Mouse (Mus musculus) neural tube, embryonic 14.5 days (tissue): ENCODE data around the gene N4bp2l2. TPM values are rescaled to one million over a fixed set of nuclear protein-coding genes. Genes with fewer than 3 reads are reported as not detected.

Experiments used
- ATAC-seq: fragments of 200-750 bp; cut with Nextera tagmentation; 2 replicates; pipeline ENCODE4 v1.8.0; 2017; ENCODE audit warnings: low read depth, mild to moderate bottlenecking, moderate TSS enrichment, moderate library complexity
- H3K27ac ChIP-seq: fragments of 300-500 bp; sonication (generic); 2 replicates; pipeline ENCODE4 v1.5.1; 2014; ENCODE audit warnings: low read depth, mild to moderate bottlenecking, control low read depth, low read length, moderate library complexity, mixed read lengths
- H3K27me3 ChIP-seq: fragments of 300-500 bp; sonication (generic); 2 replicates; pipeline ENCODE4 v1.6.1; 2014; ENCODE audit warnings: low read length; ENCODE audit not compliant: control insufficient read depth, insufficient read depth
- H3K36me3 ChIP-seq: fragments of 300-500 bp; sonication (generic); 2 replicates; pipeline ENCODE4 v1.6.1; 2014; ENCODE audit warnings: low read length, mixed read lengths; ENCODE audit not compliant: control insufficient read depth, insufficient read depth
- H3K4me1 ChIP-seq: fragments of 300-500 bp; sonication (generic); 2 replicates; pipeline ENCODE4 v1.6.1; 2014; ENCODE audit warnings: low read length; ENCODE audit not compliant: control insufficient read depth, insufficient read depth
- H3K4me2 ChIP-seq: fragments of 300-500 bp; sonication (generic); 2 replicates; pipeline ENCODE4 v1.6.1; 2014; ENCODE audit warnings: mild to moderate bottlenecking, low read depth, low read length, control low read depth
- H3K4me3 ChIP-seq: fragments of 300-500 bp; sonication (generic); 2 replicates; pipeline ENCODE4 v1.5.1; 2014; ENCODE audit warnings: low read depth, low read length, control low read depth, mixed read lengths
- H3K9ac ChIP-seq: fragments of 300-500 bp; sonication (generic); replicated peaks from 2 replicates; pipeline ENCODE4 v1.6.1; 2014; ENCODE audit warnings: low read depth, mild to moderate bottlenecking, control low read depth, low read length, mixed read lengths
- H3K9me3 ChIP-seq: fragments of 300-500 bp; sonication (generic); 2 replicates; pipeline ENCODE4 v1.6.1; 2016; ENCODE audit warnings: low read length; ENCODE audit not compliant: control insufficient read depth
- WGBS: fragments of 180-500 bp; shearing (Covaris S2); extraction: QIAGEN DNeasy Blood & Tissue Kit; methylation state at CpG from one replicate; pipeline ENCODE4 v1.1.7; 2014; 5-methylcytosine and 5-hydroxymethylcytosine counted together
- polyA plus RNA-seq: library from polyadenylated mRNA; unstranded; fragments of >200 nt; fragmentation: Nextera tagmentation; extraction: Ambion mirVana; gene quantifications from 2 replicates; pipeline ENCODE4 v1.2.1, GENCODE M21; 2014

The N4bp2l2 gene
- polyA plus RNA-seq, 1 experiment from 2014 or later, result 45.4 TPM

DNA sequence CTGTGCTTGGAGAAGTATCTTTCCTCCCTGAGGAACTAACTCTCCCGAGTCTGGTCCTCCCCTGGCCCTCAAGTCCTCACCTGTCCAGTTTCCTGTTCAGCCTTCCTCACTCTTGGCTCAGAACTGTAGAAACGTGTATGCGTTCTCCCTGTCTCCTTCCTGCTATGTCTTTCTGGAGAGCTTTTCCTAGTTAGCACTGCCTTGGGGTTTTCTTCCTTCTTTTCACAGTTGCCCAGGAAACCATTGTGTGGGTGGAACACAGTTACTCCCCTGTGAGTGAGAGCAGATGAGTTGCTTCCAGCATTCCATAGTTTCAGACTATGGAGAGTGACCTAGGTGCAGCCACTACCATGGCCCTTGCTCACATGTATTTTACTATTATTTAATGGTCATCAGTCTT, 99.8 kb downstream of the N4bp2l2 start:
- WGBS, result 55% methylated on average over 3 of the region's 3 CpGs
- Histone ChIP-seq H3K4me1 (no peaks in the 10 kb centered on the region), H3K27ac (no peak overlapping the region)

DNA sequence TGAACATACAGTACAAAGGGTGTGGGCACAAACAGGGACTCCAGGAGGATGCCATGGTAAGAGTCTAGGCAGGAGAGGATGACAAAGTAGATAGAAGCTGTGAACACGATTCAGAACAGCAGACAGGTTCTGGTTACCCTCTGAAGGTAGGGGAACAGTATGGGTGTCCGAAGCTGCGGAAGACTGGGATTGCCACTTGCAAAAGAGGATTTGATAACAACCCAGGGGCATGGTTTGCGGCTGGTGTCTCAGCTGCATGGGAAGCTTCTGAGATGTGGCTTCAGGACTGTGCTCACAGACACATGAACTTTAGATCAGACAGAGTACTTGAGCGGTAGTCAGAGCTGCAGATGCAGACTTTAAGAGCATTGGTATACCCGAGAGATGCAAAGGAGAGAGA, 101.6 kb downstream of the N4bp2l2 start:
- no peaks in the 10 kb centered on the region for H3K4me1 ChIP-seq
- WGBS, result 96% methylated on average over 6 of the region's 6 CpGs
- no peak overlapping the region for H3K4me3 ChIP-seq
- H3K9me3 ChIP-seq, result no peaks in the 10 kb centered on the region
- ATAC-seq, result no peak
- no peaks in the 10 kb centered on the region for H3K27me3 ChIP-seq
- no peak overlapping the region for H3K9ac ChIP-seq
- H3K36me3 ChIP-seq, result peaks cover 13% of the 10 kb centered on the region; the same call in 1 of the 2 replicates
- H3K27ac ChIP-seq, result no peak overlapping the region
- no peak overlapping the region for H3K4me2 ChIP-seq

More for the DNA sequence above, 99.8 kb downstream of the N4bp2l2 start:
- H3K27me3 ChIP-seq, result no peaks in the 10 kb centered on the region
- H3K9ac ChIP-seq, result no peak overlapping the region
- no peaks in the 10 kb centered on the region for H3K9me3 ChIP-seq
- no peak overlapping the region for H3K4me3 ChIP-seq
- ATAC-seq, result no peak
- H3K36me3 ChIP-seq, result 0 out of 2 replicates have a peak, but pooled peaks cover 13% of the 10 kb centered on the region
- no peak overlapping the region for H3K4me2 ChIP-seq

DNA sequence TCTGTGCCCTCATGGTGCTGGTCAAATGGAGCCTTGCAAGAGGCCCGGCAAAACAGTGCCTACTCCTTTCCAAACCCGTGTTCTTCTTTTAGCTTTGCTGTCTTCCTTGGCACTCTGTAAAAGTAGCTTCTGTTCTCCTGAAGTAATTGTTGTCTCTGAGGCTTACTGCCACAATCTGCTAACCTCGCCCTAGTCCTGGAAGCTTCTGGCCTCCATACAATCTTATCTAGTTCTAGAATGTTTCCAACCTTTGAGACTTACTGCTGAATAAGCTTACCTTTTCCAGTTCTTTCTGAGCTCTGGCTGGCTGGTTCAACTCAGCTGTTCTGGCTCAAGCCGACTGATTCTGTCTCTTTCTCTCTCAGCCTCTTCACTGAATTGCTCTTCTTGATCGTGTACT, 104.2 kb downstream of the N4bp2l2 start:
- H3K4me2 ChIP-seq, result no peak overlapping the region
- no peak for ATAC-seq
- H3K9me3 ChIP-seq, result no peaks in the 10 kb centered on the region
- H3K36me3 ChIP-seq, result peaks cover 6% of the 10 kb centered on the region; the same call in 1 of the 2 replicates
- H3K4me3 ChIP-seq, result no peak overlapping the region
- 96% methylated on average over 5 of the region's 5 CpGs for WGBS
- H3K9ac ChIP-seq, result no peak overlapping the region
- no peak overlapping the region for H3K27ac ChIP-seq
- H3K27me3 ChIP-seq, result no peaks in the 10 kb centered on the region
- H3K4me1 ChIP-seq, result no peaks in the 10 kb centered on the region

DNA sequence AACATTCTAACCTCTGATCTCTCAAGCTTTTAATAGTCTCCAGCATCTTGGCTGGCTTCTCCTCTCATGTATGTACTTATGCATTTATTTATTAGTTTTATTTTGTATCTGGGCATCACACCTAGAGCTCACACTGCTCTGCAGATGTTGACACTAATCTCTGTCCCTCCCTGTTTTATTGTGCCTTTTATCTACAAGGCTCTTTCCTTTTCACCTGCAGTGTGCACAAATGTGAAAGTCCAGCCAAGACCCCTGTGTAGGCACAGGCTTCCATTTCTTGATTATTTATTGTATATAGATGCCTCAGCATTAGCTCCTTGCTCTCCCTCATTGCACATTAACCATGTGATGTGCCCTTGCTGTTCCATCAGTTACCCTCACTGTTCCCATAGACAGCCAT, 104.6 kb downstream of the N4bp2l2 start:
- H3K27me3 ChIP-seq, result no peaks in the 10 kb centered on the region
- H3K9me3 ChIP-seq, result no peaks in the 10 kb centered on the region
- no peak overlapping the region for H3K27ac ChIP-seq
- ATAC-seq, result no peak
- no peaks in the 10 kb centered on the region for H3K4me1 ChIP-seq
- H3K36me3 ChIP-seq, result peaks cover 5% of the 10 kb centered on the region; the same call in 1 of the 2 replicates
- H3K4me2 ChIP-seq, result no peak overlapping the region
- no peak overlapping the region for H3K4me3 ChIP-seq
- H3K9ac ChIP-seq, result no peak overlapping the region

DNA sequence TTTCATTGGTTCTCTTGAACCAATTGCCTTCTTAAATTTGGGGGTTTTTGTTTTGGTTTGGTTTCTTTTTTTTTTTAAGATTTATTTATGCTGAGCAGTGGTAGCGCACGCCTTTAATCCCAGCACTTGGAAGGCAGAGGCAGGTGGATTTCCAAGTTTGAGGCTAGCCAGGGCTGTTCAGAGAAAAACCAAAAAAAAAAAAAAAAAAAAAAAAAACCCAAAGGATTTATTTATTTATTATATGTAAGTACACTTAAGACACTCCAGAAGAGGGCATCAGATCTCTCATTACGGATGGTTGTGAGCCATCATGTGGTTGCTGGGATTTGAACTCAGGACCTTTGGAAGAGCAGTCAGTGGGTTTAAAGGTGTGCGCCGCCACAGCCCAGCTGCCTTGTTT, 105.1 kb downstream of the N4bp2l2 start:
- H3K4me3 ChIP-seq, result no peak overlapping the region
- H3K9ac ChIP-seq, result no peak overlapping the region
- no peaks in the 10 kb centered on the region for H3K4me1 ChIP-seq
- H3K36me3 ChIP-seq, result peaks cover 5% of the 10 kb centered on the region; the same call in 1 of the 2 replicates
- no peaks in the 10 kb centered on the region for H3K9me3 ChIP-seq
- H3K4me2 ChIP-seq, result no peak overlapping the region
- H3K27ac ChIP-seq, result no peak overlapping the region
- WGBS, result over 99% methylated on average over 5 of the region's 5 CpGs
- no peak for ATAC-seq
- no peaks in the 10 kb centered on the region for H3K27me3 ChIP-seq

DNA sequence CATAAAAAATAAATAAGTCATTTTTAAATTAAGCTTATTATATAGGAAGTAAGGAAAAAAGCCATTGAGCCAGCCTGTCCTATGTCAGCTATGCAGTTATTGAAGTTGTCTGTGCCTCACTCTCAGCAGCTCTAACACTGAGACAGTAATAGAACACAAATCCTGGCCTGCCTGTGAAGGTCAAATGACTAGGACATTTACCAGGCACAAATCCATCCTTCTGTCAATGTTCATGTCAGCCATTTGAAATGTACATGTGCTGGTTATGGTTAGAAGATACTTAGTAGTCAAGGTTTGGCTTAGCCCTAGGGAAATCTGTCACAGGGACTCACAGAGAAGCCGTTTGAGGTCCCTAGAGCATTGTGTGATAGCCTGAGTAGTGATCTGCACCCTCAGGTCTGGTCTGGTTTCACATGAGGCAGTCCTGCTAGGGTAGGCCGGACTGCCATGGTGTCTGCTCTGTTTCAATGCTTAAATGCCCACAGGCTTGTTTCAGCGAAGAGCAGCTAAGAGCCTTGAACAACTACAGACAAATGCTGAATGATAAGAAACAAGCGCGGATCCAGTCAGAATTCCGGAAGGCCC, 106.4 kb downstream of the N4bp2l2 start:
- Histone ChIP-seq H3K9me3 (no peaks in the 10 kb centered on the region), H3K27ac (no peak overlapping the region), H3K27me3 (no peaks in the 10 kb centered on the region), H3K4me2 (no peak overlapping the region), H3K4me3 (no peak overlapping the region), H3K4me1 (no peaks in the 10 kb centered on the region), H3K36me3 (peaks cover 5% of the 10 kb centered on the region; the same call in 1 of the 2 replicates), H3K9ac (no peak overlapping the region)
- ATAC-seq, result no peak
- WGBS, result 93% methylated on average over 6 of the region's 6 CpGs

Other genes starting within 250 kb of the N4bp2l2 start
- gene Zar1l, start 148.0 kb downstream of the N4bp2l2 start, polyA plus RNA-seq, result not detected in 2 replicates
- 11.2 and 12.7 TPM in 2 replicates for gene Brca2, start 143.6 kb downstream of the N4bp2l2 start, polyA plus RNA-seq
- 14.5 and 19.8 TPM in 2 replicates for gene N4bp2l1, start 69.0 kb downstream of the N4bp2l2 start, polyA plus RNA-seq
- 52.2 and 55.5 TPM in 2 replicates for gene Pds5b, start 7.6 kb upstream of the N4bp2l2 start, polyA plus RNA-seq